Mouse (Mus musculus): ENCODE results near the gene Pou5f2.

The Pou5f2 gene

DNA sequence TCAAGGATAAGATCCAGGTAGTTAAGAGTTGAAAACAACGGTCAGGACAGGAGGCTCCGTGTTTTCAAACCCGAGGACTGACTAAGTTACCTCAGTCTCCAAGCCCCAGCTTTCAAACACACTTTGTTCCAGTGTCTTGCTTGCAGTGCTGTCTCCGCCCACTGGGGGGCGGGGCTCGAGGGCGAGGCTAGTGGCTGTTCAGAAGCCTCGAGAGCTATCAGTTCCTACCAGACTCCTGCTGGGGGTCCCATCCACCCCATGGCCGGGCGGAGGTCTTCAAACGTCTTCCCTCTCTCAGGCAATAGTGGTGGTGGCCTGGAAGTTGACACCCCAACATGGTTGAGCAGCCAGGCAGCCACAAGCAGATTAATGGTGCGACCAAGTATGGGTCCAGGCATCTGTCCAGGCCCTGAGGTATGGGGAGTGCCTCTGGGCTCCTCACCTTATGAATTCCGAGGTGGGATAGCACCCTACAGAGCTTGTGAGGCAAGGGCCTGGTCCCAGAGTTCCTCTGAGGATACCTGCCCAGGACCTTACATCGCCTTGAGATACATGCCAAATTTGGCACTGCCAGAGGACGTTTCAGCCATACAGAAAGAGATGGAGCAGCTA, at the start of gene Pou5f2:
TSS of gene Pou5f2 (plus strand) at position 220 of the 612 bp plus-strand sequence.
- in situ Hi-C loops (cut with MboI, MseI): no loop called here

GRCm38 (mm10) chr13:77976248-77976647, 48.5 kb upstream of the Pou5f2 start:
- in situ Hi-C loops (cut with MboI, MseI): no loop called here

- in situ Hi-C loops (cut with MboI, MseI): no loop called here
These were observed 47.6 kb upstream of the Pou5f2 start for GRCm38 (mm10) chr13:77977121-77977520.

GRCm38 (mm10) chr13:77982105-77982851, 42.4 kb upstream of the Pou5f2 start:
- in situ Hi-C loops (cut with MboI, MseI): loop anchor here (10.0 kb wide), 1 partner anchor 203 kb away; no protein-coding TSS in a partner anchor

DNA sequence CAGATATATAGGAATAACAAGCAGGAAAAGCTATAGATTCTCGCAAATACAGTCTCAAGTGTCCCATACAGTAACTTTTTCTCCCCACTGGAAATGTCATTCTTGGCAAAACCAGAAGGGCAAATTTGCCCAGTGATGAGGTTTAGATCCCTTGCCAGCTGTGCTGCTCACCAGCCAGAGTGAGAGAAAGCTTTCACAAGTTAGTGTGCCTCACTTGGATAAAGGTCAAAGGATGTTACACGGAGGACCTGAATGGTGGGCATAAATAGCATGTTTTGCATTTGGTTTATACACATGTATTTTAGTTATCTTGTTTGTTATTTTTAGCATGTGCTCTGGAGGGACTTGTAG, 41.9 kb upstream of the Pou5f2 start:
- in situ Hi-C loops (cut with MboI, MseI): loop anchor here (10.0 kb wide), 1 partner anchor 202 kb away; no protein-coding TSS in a partner anchor

DNA sequence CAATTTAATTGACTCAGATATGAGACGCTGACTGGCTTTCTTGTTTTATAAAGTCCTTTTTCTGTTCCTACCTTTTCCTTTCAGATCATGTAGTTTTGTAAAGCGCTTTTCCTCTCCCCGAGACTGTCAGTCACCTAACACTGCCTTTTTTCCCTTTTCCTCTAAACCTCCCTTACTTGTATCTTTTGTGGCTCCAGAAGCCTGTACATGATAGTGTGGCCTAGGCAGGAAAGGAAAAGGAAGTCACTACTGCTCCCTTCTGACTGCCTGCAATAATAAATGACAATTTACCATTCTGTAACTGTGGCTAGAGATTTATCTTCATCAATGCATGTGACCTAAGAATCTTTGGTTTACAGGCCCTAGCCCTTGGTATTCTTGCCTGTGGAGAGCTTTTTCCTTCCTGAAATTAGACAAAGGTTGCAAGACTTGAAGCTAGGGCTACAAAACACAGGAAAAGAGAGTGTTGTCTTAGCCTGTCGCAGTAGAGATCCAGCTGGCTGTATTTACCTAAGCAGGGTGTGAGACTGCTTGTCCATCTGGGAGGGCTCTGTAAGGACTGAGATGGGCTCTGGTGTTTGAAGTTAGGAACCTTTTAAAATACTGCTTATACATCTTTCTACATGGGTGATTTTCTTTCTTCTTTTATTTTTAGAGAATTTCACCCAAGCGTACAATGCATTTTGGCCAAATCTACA, 33.4 kb upstream of the Pou5f2 start:
- in situ Hi-C loops (cut with MboI, MseI): no loop called here

- in situ Hi-C loops (cut with MboI, MseI): no loop called here
These were observed 20.1 kb upstream of the Pou5f2 start for GRCm38 (mm10) chr13:78004649-78005048.

- in situ Hi-C loops (cut with MboI, MseI): no loop called here
These were observed 19.4 kb upstream of the Pou5f2 start for GRCm38 (mm10) chr13:78005344-78005743.

DNA sequence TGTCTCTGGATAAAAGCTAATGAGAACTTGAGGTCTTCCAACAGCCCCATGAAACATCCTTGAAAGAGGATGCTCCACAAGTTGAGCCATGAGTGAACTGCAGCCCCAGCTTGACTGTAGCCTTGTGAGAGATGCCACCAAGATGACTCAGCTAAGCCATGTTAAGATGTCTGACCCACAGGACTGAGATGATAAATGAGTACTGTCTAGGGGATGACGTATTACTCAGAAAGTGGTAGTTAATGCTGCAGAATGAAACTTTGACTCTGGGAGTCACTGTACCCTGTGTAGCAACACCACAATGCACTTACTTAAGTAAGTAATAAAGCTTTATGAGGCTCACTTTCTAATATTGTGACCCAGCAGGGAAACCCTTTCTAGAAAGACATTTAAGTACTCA, 14.5 kb upstream of the Pou5f2 start:
- in situ Hi-C loops (cut with MboI, MseI): no loop called here

- in situ Hi-C loops (cut with MboI, MseI): no loop called here
These were observed 8.1 kb downstream of the Pou5f2 start for GRCm38 (mm10) chr13:78032821-78033220.

DNA sequence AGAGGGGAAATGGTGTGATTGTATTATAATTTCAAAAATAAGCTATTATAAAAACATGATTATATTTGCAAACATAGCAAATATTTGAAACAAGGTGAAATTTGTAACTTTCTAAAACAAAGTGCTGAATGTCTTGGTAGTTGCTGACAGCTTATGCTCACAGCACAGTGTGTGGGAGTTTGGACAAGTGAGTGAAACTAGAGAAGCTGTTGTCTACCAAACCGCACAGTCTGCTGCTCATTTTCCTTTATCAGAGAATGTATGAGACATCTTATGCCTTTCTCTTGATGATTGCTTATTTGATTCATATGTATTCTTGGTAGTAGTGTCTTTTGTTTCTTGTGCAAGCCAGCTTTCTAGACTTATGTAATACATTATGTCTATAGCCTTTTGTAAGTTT, 12.5 kb downstream of the Pou5f2 start:
- in situ Hi-C loops (cut with MboI, MseI): no loop called here

DNA sequence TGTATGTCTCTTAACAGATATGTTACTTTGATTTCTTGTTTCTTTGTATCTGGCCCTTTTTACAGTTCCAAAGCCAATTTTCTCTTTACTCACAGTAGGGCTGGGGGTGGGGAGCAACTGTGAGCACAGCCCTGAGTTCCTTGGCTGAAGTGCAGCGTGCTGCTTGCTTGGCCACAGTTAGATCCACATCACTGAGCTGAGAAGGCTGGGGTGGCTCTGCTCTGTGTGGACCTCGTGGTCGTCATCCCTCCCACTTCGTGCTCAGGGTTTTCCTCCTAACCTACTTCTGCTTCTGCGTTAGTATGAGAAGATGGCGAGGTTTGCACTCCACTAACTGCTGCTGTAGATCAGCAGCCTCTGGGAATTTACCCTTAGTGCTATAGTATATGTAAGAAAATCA, 18.5 kb downstream of the Pou5f2 start:
- in situ Hi-C loops (cut with MboI, MseI): no loop called here

GRCm38 (mm10) chr13:78045116-78045515, 20.4 kb downstream of the Pou5f2 start:
- in situ Hi-C loops (cut with MboI, MseI): no loop called here

Measured in T-helper 2 cell (primary cell).